Mouse (Mus musculus) subcutaneous adipose tissue, adult 2 months (tissue): ENCODE measurements around the gene Wdr89. TPM values are rescaled to one million over a fixed set of nuclear protein-coding genes. Genes with fewer than 3 reads are reported as not detected.

Source experiments
- polyA plus RNA-seq: library from polyadenylated mRNA; depleted of rRNA; stranded (reverse); fragments of >200 nt; gene quantifications from 2 replicates; pipeline ENCODE4 v1.2.3, GENCODE M21; 2012; ENCODE audit warnings: low replicate concordance; rRNA removed

Wdr89 gene
- polyA plus RNA-seq: 3.0 and 3.5 TPM in 2 replicates

GRCm38 (mm10) chr12:75669258-75670106 lies at the start of gene Wdr89:
TSS of gene Wdr89 (minus strand) at chr12:75669537.

GRCm38 (mm10) chr12:75596154-75597002 lies 73.0 kb downstream of the Wdr89 start, which contains the start of gene Ppp2r5e:
TSS of gene Ppp2r5e (minus strand) at chr12:75596245.

Other genes starting within 250 kb of the Wdr89 start
- gene Ppp2r5e, start 73.3 kb downstream of the Wdr89 start, polyA plus RNA-seq: 8.1 and 14.4 TPM in 2 replicates
- 13.3 and 34.8 TPM in 2 replicates for gene Sgpp1, start 66.2 kb upstream of the Wdr89 start, polyA plus RNA-seq
- 45.0 and 55.1 TPM in 2 replicates for gene Syne2, start 148.6 kb upstream of the Wdr89 start, polyA plus RNA-seq